Mouse (Mus musculus): ENCODE results near the gene Pgm2l1. TPM values are rescaled to one million over a fixed set of nuclear protein-coding genes. Genes with fewer than 3 reads are reported as not detected.

Pgm2l1 gene
- polyA plus RNA-seq, 1 experiment from 2014 or later = 14.9 TPM

DNA sequence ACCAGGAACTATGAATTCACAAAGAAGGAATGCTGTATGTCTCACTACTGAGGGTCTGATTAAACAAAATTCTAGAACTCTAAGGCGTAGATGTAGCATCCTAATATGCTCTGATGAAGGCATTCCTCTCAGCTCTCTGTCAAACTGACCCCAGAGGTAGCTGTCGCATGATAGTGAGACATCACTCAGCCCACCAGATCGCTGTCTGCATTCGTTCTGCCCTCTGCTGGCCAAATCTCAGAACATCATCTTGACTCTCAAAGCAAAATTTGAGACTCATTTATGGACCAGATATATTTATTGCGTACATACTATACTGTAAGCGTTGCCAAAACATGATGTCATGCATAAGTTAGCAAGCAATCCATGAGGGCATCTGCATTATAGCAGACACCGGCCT lies 39.6 kb upstream of the Pgm2l1 start:
- 29% methylated on average over 7 of the region's 7 CpGs for WGBS
- H3K9me3 ChIP-seq (ENCODE audit: control insufficient read depth, low read length) = no peaks in the 10 kb centered on the region
- H3K4me2 ChIP-seq (replicated peaks; ENCODE audit: low read depth, low read length) = no peak overlapping the region
- no peaks in the 10 kb centered on the region for H3K27me3 ChIP-seq (ENCODE audit: control insufficient read depth, insufficient read depth, low read length)
- no peak for ATAC-seq (ENCODE audit: low FRiP score)
- peak; percentile 68 for DNase-seq (ENCODE audit: low spot score)
- H3K27ac ChIP-seq (ENCODE audit: low read depth, low read length) = no peak overlapping the region
- no peak overlapping the region for H3K4me3 ChIP-seq (ENCODE audit: low read depth, low read length)
- no peaks in the 10 kb centered on the region for H3K36me3 ChIP-seq (ENCODE audit: control insufficient read depth, insufficient read depth, low read length)
- H3K4me1 ChIP-seq (replicated peaks; ENCODE audit: control insufficient read depth, insufficient read depth, low read length) = no peaks in the 10 kb centered on the region
- H3K9ac ChIP-seq (ENCODE audit: low read depth, low read length) = no peak overlapping the region

DNA sequence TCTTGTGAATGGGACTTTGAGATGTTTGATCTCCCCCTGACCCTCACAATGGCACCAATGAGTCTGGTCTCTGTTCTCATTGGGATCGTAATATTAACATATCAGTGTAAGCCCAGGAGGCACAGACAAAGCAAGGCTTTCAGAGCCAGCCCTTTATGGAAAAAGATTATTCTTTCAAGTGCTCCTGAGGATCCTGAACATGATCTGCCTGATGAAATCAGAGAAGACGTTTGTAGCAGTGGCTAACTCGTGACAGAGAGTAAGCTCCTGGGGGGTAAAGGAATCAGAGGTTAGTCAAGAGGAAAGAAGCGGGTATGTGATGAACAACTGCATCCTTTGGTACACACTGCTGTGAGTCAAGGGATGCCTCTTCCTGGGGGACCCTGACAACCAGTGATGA lies 37.0 kb upstream of the Pgm2l1 start:
- DNase-seq (ENCODE audit: low spot score) (no peak), ATAC-seq (ENCODE audit: low FRiP score) (no peak)
- Histone ChIP-seq H3K27me3 (ENCODE audit: control insufficient read depth, insufficient read depth, low read length) (no peaks in the 10 kb centered on the region), H3K9ac (ENCODE audit: low read depth, low read length) (no peak overlapping the region), H3K27ac (ENCODE audit: low read depth, low read length) (no peak overlapping the region), H3K4me3 (ENCODE audit: low read depth, low read length) (no peak overlapping the region), H3K4me2 (replicated peaks; ENCODE audit: low read depth, low read length) (no peak overlapping the region), H3K36me3 (ENCODE audit: control insufficient read depth, insufficient read depth, low read length) (no peaks in the 10 kb centered on the region), H3K9me3 (ENCODE audit: control insufficient read depth, low read length) (no peaks in the 10 kb centered on the region), H3K4me1 (replicated peaks; ENCODE audit: control insufficient read depth, insufficient read depth, low read length) (no peaks in the 10 kb centered on the region)
- WGBS = 50% methylated on average over 4 of the region's 4 CpGs

DNA sequence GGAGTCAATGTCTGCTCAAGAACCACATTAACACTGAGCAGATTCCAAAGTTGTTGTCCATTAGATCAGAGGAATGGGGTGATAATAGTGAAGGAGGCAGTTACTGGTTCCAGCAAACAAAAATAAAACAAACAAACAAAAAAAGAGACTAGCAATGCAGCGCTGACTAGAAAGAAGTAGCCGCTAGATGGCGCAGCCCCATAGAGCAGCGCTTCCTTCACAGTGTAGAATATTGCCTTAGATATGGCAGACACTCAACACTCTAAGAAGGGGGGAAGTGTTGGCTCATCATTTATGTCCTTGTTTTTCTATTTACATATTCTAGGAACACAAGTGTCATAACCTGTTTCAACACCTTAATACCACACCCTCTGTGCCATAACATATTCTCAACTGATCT lies 36.4 kb upstream of the Pgm2l1 start:
- ATAC-seq (ENCODE audit: low FRiP score) = no peak
- no peak overlapping the region for H3K4me3 ChIP-seq (ENCODE audit: low read depth, low read length)
- no peaks in the 10 kb centered on the region for H3K4me1 ChIP-seq (replicated peaks; ENCODE audit: control insufficient read depth, insufficient read depth, low read length)
- no peaks in the 10 kb centered on the region for H3K9me3 ChIP-seq (ENCODE audit: control insufficient read depth, low read length)
- 6% methylated on average over 4 of the region's 4 CpGs for WGBS
- no peaks in the 10 kb centered on the region for H3K36me3 ChIP-seq (ENCODE audit: control insufficient read depth, insufficient read depth, low read length)
- no peaks in the 10 kb centered on the region for H3K27me3 ChIP-seq (ENCODE audit: control insufficient read depth, insufficient read depth, low read length)
- H3K27ac ChIP-seq (ENCODE audit: low read depth, low read length) = no peak overlapping the region
- no peak overlapping the region for H3K9ac ChIP-seq (ENCODE audit: low read depth, low read length)
- DNase-seq (ENCODE audit: low spot score) = peak; percentile 80
- H3K4me2 ChIP-seq (replicated peaks; ENCODE audit: low read depth, low read length) = no peak overlapping the region

DNA sequence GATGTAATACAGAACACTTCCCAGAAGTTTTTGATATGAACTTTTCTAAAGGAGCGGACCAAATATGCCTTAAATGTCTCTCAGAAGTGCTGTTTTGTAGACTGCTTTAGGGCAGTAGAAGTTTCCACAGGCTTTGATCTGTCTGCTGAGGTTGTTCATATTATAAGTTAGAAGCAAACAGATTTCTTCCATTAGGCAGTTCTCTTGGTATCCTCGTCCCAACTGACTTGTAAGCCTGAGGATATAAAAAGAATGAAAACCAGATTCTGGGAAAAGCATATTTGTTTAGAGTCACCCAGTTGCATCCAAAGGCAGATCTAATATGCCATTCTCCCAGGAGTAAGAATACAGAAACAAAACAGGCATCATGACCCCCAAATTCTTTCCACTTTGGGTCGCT lies 26.0 kb upstream of the Pgm2l1 start:
- Histone ChIP-seq H3K27me3 (ENCODE audit: control insufficient read depth, insufficient read depth, low read length) (no peaks in the 10 kb centered on the region), H3K4me1 (replicated peaks; ENCODE audit: control insufficient read depth, insufficient read depth, low read length) (no peaks in the 10 kb centered on the region), H3K36me3 (ENCODE audit: control insufficient read depth, insufficient read depth, low read length) (no peaks in the 10 kb centered on the region), H3K9me3 (ENCODE audit: control insufficient read depth, low read length) (no peaks in the 10 kb centered on the region), H3K27ac (ENCODE audit: low read depth, low read length) (no peak overlapping the region), H3K9ac (ENCODE audit: low read depth, low read length) (no peak overlapping the region), H3K4me3 (ENCODE audit: low read depth, low read length) (no peak overlapping the region), H3K4me2 (replicated peaks; ENCODE audit: low read depth, low read length) (no peak overlapping the region)
- no peak for ATAC-seq (ENCODE audit: low FRiP score)
- DNase-seq (ENCODE audit: low spot score) = no peak
- WGBS = 84% methylated on average over 3 of the region's 3 CpGs

DNA sequence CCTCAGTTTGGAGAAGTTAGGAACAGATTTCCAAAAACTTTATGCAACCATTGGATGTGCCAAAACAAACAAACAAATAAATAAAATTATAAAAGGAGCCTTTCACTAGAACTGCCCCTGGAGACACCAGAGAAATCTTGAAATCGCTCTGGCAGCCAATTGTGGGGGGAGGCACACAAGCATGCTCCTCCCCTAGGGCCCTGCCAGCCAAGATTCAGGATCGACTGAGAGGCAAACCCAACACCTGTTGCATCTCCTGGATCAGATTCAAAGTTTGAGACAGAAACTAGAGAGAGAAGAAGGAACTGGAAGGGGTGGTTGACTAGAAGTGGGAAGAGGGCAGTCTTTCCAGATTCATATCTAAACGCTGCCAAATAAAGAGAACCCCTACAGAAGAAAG lies 23.6 kb upstream of the Pgm2l1 start:
- Histone ChIP-seq H3K4me1 (replicated peaks; ENCODE audit: control insufficient read depth, insufficient read depth, low read length) (no peaks in the 10 kb centered on the region), H3K9me3 (ENCODE audit: control insufficient read depth, low read length) (no peaks in the 10 kb centered on the region), H3K27ac (ENCODE audit: low read depth, low read length) (no peak overlapping the region), H3K36me3 (ENCODE audit: control insufficient read depth, insufficient read depth, low read length) (no peaks in the 10 kb centered on the region), H3K9ac (ENCODE audit: low read depth, low read length) (no peak overlapping the region), H3K4me3 (ENCODE audit: low read depth, low read length) (no peak overlapping the region), H3K4me2 (replicated peaks; ENCODE audit: low read depth, low read length) (no peak overlapping the region), H3K27me3 (ENCODE audit: control insufficient read depth, insufficient read depth, low read length) (no peaks in the 10 kb centered on the region)
- 74% methylated on average over 3 of the region's 3 CpGs for WGBS
- DNase-seq (ENCODE audit: low spot score) (no peak), ATAC-seq (ENCODE audit: low FRiP score) (no peak)

DNA sequence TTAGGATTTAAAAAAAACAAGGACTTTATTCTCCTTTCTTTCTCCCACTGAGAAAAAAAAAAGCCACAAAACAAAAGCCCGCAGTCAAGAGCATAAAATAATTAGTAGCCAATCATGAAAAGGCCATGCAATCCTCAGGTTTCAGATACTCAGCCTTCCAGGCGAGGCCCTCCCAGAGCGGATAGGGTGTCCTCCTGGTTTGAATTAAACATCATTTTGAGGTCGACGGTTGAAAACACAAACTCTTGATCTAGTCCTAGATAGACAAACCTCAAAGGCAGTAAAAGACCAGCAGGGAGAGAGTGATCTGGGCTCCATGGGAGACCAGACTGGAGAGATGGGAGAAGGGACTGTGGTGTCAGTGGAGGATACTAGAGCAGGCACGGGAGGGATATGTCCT lies 22.3 kb upstream of the Pgm2l1 start:
- Histone ChIP-seq H3K4me2 (replicated peaks; ENCODE audit: low read depth, low read length) (no peak overlapping the region), H3K9me3 (ENCODE audit: control insufficient read depth, low read length) (no peaks in the 10 kb centered on the region), H3K9ac (ENCODE audit: low read depth, low read length) (no peak overlapping the region), H3K36me3 (ENCODE audit: control insufficient read depth, insufficient read depth, low read length) (no peaks in the 10 kb centered on the region), H3K27ac (ENCODE audit: low read depth, low read length) (no peak overlapping the region), H3K4me3 (ENCODE audit: low read depth, low read length) (no peak overlapping the region), H3K27me3 (ENCODE audit: control insufficient read depth, insufficient read depth, low read length) (no peaks in the 10 kb centered on the region), H3K4me1 (replicated peaks; ENCODE audit: control insufficient read depth, insufficient read depth, low read length) (no peaks in the 10 kb centered on the region)
- ATAC-seq (ENCODE audit: low FRiP score) (no peak), DNase-seq (ENCODE audit: low spot score) (no peak)
- 71% methylated on average over 6 of the region's 6 CpGs for WGBS

DNA sequence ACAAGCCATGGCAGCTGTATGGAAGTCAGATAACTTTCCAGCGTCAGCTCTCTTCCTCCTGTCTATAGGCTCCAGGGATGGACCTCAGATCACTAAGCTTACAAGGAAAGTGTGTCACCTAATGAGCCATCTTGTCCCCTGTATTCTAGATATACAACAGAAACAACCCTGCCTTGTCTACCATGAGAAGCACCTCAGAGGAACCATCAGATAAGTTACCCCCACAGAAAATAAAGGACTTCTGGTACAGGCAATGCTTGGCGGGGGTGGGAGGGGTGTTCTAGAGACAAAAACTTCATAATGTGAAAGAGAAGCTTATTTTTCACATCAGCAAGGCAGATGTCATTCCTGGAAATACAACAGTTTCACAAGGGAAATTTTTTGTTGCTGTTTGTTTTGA lies 21.1 kb upstream of the Pgm2l1 start:
- no peak overlapping the region for H3K4me2 ChIP-seq (replicated peaks; ENCODE audit: low read depth, low read length)
- WGBS = 88% methylated on average over 2 of the region's 2 CpGs
- DNase-seq (ENCODE audit: low spot score) (no peak), ATAC-seq (ENCODE audit: low FRiP score) (no peak)
- no peaks in the 10 kb centered on the region for H3K4me1 ChIP-seq (replicated peaks; ENCODE audit: control insufficient read depth, insufficient read depth, low read length)
- no peak overlapping the region for H3K4me3 ChIP-seq (ENCODE audit: low read depth, low read length)
- H3K36me3 ChIP-seq (ENCODE audit: control insufficient read depth, insufficient read depth, low read length) = no peaks in the 10 kb centered on the region
- no peaks in the 10 kb centered on the region for H3K27me3 ChIP-seq (ENCODE audit: control insufficient read depth, insufficient read depth, low read length)
- no peak overlapping the region for H3K27ac ChIP-seq (ENCODE audit: low read depth, low read length)
- no peaks in the 10 kb centered on the region for H3K9me3 ChIP-seq (ENCODE audit: control insufficient read depth, low read length)
- H3K9ac ChIP-seq (ENCODE audit: low read depth, low read length) = no peak overlapping the region

DNA sequence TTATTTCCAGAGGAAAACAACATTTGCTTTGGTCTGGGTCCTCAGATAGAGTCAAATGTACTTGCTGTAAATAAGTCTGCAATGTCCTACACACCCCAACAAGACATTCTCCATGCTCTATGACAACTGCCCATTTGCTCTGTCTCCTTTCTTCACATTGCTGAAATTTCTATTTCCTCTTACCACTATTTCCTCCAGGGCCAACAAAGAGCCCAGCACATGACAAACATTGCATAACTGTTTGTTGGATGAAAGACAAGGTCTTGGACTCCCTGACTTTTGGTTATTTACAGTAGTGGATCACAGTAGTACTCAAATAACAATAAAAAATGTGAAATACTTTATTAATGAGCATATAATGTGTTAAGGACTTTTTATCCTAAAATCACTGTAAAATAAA lies 19.3 kb upstream of the Pgm2l1 start:
- DNase-seq (ENCODE audit: low spot score) (no peak), ATAC-seq (ENCODE audit: low FRiP score) (no peak)
- Histone ChIP-seq H3K9ac (ENCODE audit: low read depth, low read length) (no peak overlapping the region), H3K4me2 (replicated peaks; ENCODE audit: low read depth, low read length) (no peak overlapping the region), H3K27me3 (ENCODE audit: control insufficient read depth, insufficient read depth, low read length) (no peaks in the 10 kb centered on the region), H3K9me3 (ENCODE audit: control insufficient read depth, low read length) (no peaks in the 10 kb centered on the region), H3K36me3 (ENCODE audit: control insufficient read depth, insufficient read depth, low read length) (no peaks in the 10 kb centered on the region), H3K4me1 (replicated peaks; ENCODE audit: control insufficient read depth, insufficient read depth, low read length) (no peaks in the 10 kb centered on the region), H3K4me3 (ENCODE audit: low read depth, low read length) (no peak overlapping the region), H3K27ac (ENCODE audit: low read depth, low read length) (no peak overlapping the region)

DNA sequence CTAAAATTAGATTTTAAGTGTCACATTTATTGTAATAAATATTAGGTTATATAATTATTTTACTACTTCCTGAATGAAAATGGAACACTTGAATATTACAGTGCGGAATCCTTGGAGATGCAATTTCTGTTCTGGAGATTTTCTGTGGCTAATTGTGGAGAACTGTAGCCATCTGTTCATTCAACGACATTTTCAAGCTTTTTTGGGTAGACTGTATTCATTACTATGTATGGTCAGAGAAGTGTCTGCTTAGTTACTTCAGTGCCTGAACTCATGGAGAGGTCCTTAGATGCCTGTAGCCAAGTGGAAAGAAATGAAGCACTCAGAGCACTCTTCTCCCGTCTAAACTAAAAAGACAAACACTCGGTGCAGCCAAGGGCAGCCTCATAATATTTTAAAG lies 12.9 kb upstream of the Pgm2l1 start:
- H3K4me2 ChIP-seq (replicated peaks; ENCODE audit: low read depth, low read length) = no peak overlapping the region
- H3K9me3 ChIP-seq (ENCODE audit: control insufficient read depth, low read length) = no peaks in the 10 kb centered on the region
- H3K27me3 ChIP-seq (ENCODE audit: control insufficient read depth, insufficient read depth, low read length) = no peaks in the 10 kb centered on the region
- no peak overlapping the region for H3K27ac ChIP-seq (ENCODE audit: low read depth, low read length)
- H3K4me3 ChIP-seq (ENCODE audit: low read depth, low read length) = no peak overlapping the region
- WGBS = 87% methylated on average over 4 of the region's 4 CpGs
- no peaks in the 10 kb centered on the region for H3K36me3 ChIP-seq (ENCODE audit: control insufficient read depth, insufficient read depth, low read length)
- H3K9ac ChIP-seq (ENCODE audit: low read depth, low read length) = no peak overlapping the region
- ATAC-seq (ENCODE audit: low FRiP score) (no peak), DNase-seq (ENCODE audit: low spot score) (no peak)
- H3K4me1 ChIP-seq (replicated peaks; ENCODE audit: control insufficient read depth, insufficient read depth, low read length) = no peaks in the 10 kb centered on the region

Measured in hindbrain, embryonic 11.5 days (tissue).